Mouse (Mus musculus) megakaryocyte, embryonic 14.5 days (primary cell): Measurements from ENCODE around the gene Zfp985.

Experiments used
- FLI1 ChIP-seq: IDR thresholded peaks from 2 replicates; pipeline ENCODE4 v1.6.1; 2012; ENCODE audit warnings: low read length, inconsistent platforms, mixed read lengths
- GATA1 ChIP-seq: IDR thresholded peaks from 3 replicates; pipeline ENCODE4 v1.6.1; 2012; ENCODE audit warnings: mixed read lengths, low read length, inconsistent platforms, borderline replicate concordance

DNA sequence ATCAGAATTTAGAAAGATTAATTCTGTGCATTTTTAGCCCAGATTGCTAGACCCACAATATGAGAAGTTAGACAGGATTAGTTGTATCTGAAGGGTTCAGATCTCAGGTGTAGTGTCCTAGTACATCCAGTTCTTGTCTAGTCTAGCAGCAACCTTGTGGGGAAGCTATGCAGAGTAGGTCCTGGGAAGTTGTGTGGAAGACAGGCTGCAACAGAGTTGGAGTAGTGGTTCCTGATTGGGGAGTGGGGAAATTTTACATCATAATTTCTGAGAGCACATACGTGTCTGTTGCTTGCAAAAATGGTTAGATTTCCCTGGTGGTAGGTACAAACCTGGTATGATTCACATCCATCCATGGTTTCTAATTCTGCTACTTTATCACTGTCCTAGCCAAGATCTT lies 28.0 kb upstream of the Zfp985 start:
- no peak for TF ChIP-seq GATA1
- no peak for TF ChIP-seq FLI1
